Mouse (Mus musculus) gastrocnemius, postnatal 25 days (tissue): Measurements from ENCODE around the gene Acadsb. TPM values are rescaled to one million over a fixed set of nuclear protein-coding genes. Genes with fewer than 3 reads are reported as not detected.
"Not testable (repeated sequence)": the region's sequence is repeated elsewhere in the genome, so short reads cannot be mapped to it uniquely, and the experiment has no call there.

Source experiments
- DNase-seq: peaks from one replicate; pipeline ENCODE4 v3.0.0; 2022
- long read RNA-seq, 2 experiments: library from polyadenylated mRNA; stranded (forward); transcript quantifications; one replicate each; pipeline ENCODE4 v2.0.0; 2021
- total RNA-seq, 2 experiments: library from RNA; stranded (reverse); gene quantifications; 1 replicate in 1 of 2; 2 replicates in 1 of 2; pipeline ENCODE4 v1.2.3; 2021

The Acadsb gene
- 100 to 1,000 TPM; 120 to 130 TPM for total RNA-seq
- long read RNA-seq, experiment 1, full-length matches to known transcripts = 20 of 26 reads
- long read RNA-seq, experiment 1, partial matches to known transcripts = 0 of 26 reads
- long read RNA-seq, experiment 1, other reads (novel, unspliced or antisense) = 6 of 26 reads
- long read RNA-seq, experiment 2, full-length matches to known transcripts = 57 of 67 reads
- long read RNA-seq, experiment 2, partial matches to known transcripts = 9 of 67 reads
- long read RNA-seq, experiment 2, other reads (novel, unspliced or antisense) = 1 of 67 reads

GRCm38 (mm10) chr7:131410416-131411058 is at the start of gene Acadsb, which contains the start of gene Ikzf5:
Gene Acadsb (plus strand): TSS chr7:131410601.
Gene Ikzf5 (minus strand): TSS chr7:131410521.
- DNase-seq = peak; percentile 99

- no peak for DNase-seq
Measured at GRCm38 (mm10) chr7:131362269-131362614, 48.2 kb upstream of the Acadsb start.

GRCm38 (mm10) chr7:131362615-131363300 is 47.6 kb upstream of the Acadsb start, which contains the start of gene 2310057M21Rik:
Gene 2310057M21Rik (minus strand): TSS chr7:131362759.
- DNase-seq = peak; percentile 92

- DNase-seq = no peak
Measured at GRCm38 (mm10) chr7:131364131-131364530, 46.3 kb upstream of the Acadsb start.

GRCm38 (mm10) chr7:131370648-131371469 is 39.5 kb upstream of the Acadsb start, which contains the start of gene Pstk:
Gene Pstk (plus strand): TSS chr7:131371141.
- DNase-seq = peak; percentile 89

- no peak for DNase-seq
Measured at GRCm38 (mm10) chr7:131371470-131371860, 38.9 kb upstream of the Acadsb start.

GRCm38 (mm10) chr7:131371880-131372651 is 38.3 kb upstream of the Acadsb start:
- DNase-seq = no peak

GRCm38 (mm10) chr7:131391761-131392160 is 18.6 kb upstream of the Acadsb start:
- DNase-seq = not testable (repeated sequence)

GRCm38 (mm10) chr7:131409321-131409987 is 947 bp upstream of the Acadsb start:
- no peak for DNase-seq

- no peak for DNase-seq
Measured at GRCm38 (mm10) chr7:131409988-131410385, 414 bp upstream of the Acadsb start.

- no peak for DNase-seq
Measured at GRCm38 (mm10) chr7:131411221-131411940, 980 bp downstream of the Acadsb start.

- no peak for DNase-seq
Measured at GRCm38 (mm10) chr7:131411941-131412270, 1.5 kb downstream of the Acadsb start.

GRCm38 (mm10) chr7:131416742-131417141 is 6.3 kb downstream of the Acadsb start:
- DNase-seq = not testable (repeated sequence)

- no peak for DNase-seq
Measured at GRCm38 (mm10) chr7:131417605-131418004, 7.2 kb downstream of the Acadsb start.

- no peak for DNase-seq
Measured at GRCm38 (mm10) chr7:131424912-131425311, 14.5 kb downstream of the Acadsb start.

GRCm38 (mm10) chr7:131427331-131427730 is 16.9 kb downstream of the Acadsb start:
- DNase-seq = no peak

GRCm38 (mm10) chr7:131432244-131432643 is 21.8 kb downstream of the Acadsb start:
- no peak for DNase-seq

GRCm38 (mm10) chr7:131434276-131434675 is 23.9 kb downstream of the Acadsb start:
- no peak for DNase-seq

- no peak for DNase-seq
Measured at GRCm38 (mm10) chr7:131437051-131437450, 26.6 kb downstream of the Acadsb start.

- no peak for DNase-seq
Measured at GRCm38 (mm10) chr7:131456714-131457113, 46.3 kb downstream of the Acadsb start.
